Mouse (Mus musculus): Measurements from ENCODE around the gene Pole3. TPM values are rescaled to one million over a fixed set of nuclear protein-coding genes. Genes with fewer than 3 reads are reported as not detected.

Pole3 gene
- polyA plus RNA-seq, 1 experiment, result 44.8 TPM

DNA sequence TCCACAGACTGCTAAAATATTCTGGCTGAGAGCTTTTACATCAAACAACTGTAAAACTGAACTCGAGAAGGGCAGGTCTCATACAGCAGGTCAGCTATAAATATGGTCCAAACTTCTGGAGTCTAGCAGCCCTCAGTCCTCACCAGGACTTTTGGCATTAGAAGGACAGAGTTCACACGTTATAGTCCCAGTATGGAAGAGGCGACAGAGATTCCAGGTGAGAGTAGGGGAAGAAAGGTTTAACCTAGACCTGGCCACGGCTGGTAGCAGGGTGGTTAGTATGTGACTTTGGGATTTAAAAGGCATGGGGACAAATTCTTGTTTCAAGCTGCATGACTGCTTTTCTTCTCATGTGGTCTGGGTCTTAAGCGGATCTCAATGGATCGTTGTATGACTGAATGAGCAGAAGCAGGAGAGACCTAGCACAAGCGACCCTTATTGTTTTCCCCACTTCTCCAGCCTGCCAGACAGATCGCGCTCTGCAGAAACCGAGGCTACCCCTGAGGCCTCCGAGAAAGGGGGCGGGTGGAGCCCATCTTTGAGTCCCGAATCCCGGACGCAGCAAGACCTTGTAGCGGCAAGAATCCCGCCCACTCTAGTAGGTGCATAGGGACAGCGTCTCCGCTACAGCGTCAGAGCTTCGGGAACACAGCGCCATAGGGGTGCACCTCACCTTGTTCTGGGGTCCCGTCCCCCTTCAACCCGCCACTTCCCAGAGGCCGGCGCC lies 5.6 kb downstream of the Pole3 start:
- H3K36me3 ChIP-seq (ENCODE audit: control insufficient read depth, insufficient read depth, low read length), result no peaks in the 10 kb centered on the region
- no peaks in the 10 kb centered on the region for H3K27me3 ChIP-seq (ENCODE audit: control insufficient read depth, insufficient read depth, low read length)
- H3K4me3 ChIP-seq (ENCODE audit: control insufficient read depth, low read depth, low read length), result peak overlapping the region; percentile 91
- H3K27ac ChIP-seq (ENCODE audit: control insufficient read depth, insufficient read depth, low read depth, low read length), result peak overlapping the region; percentile 80
- peaks cover 7% of the 10 kb centered on the region for H3K4me1 ChIP-seq (ENCODE audit: control insufficient read depth, insufficient read depth, low read length)
- TF ChIP-seq CTCF (IDR thresholded peaks at IDR 0.05; ENCODE audit: control insufficient read depth, insufficient read depth, insufficient replicate concordance, low read depth, low read length), result no peak
- TF ChIP-seq POLR2A (IDR thresholded peaks at IDR 0.05; ENCODE audit: control insufficient read depth, low read depth, low read length), result no peak

DNA sequence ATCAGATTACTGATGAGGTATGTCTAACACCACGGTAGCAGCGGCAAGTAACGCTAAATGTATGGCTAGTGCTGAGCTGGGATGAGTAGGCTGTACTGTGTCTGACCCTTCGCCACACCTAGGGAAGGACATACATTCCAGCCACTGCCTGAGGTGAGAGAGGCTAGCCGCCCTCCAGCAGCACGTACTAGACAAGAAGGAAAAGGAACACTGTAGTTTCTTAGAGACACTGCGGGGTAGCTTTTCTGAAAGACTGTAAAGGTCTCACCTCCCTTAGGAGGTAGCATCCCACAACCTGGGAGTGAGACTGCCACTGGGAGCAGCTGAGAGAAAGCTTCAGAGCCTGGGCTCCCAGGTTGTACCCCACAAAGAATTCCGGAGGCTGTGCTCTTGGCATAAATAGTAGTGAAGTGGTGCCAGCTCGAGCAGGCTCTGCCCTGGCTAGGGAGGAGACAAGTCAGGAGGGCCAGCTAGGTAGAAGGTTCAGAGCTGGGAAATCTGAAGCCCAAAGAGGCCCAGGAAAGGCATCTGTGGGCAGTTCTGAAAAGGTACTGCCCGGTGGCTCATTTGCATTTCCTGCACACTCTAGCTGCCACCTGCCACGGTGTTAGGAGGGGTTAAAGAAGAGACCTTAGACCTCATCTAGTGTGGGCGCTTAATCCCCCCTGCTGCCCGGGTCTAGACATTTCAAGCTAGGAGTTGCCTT lies 6.3 kb downstream of the Pole3 start:
- Histone ChIP-seq H3K27ac (ENCODE audit: control insufficient read depth, insufficient read depth, low read depth, low read length) (peak overlapping the region; percentile 29), H3K4me3 (ENCODE audit: control insufficient read depth, low read depth, low read length) (peak overlapping the region; percentile 19), H3K4me1 (ENCODE audit: control insufficient read depth, insufficient read depth, low read length) (peaks cover 6% of the 10 kb centered on the region), H3K36me3 (ENCODE audit: control insufficient read depth, insufficient read depth, low read length) (no peaks in the 10 kb centered on the region), H3K27me3 (ENCODE audit: control insufficient read depth, insufficient read depth, low read length) (no peaks in the 10 kb centered on the region)
- TF ChIP-seq CTCF (IDR thresholded peaks at IDR 0.05; ENCODE audit: control insufficient read depth, insufficient read depth, insufficient replicate concordance, low read depth, low read length) (no peak), POLR2A (IDR thresholded peaks at IDR 0.05; ENCODE audit: control insufficient read depth, low read depth, low read length) (no peak)

DNA sequence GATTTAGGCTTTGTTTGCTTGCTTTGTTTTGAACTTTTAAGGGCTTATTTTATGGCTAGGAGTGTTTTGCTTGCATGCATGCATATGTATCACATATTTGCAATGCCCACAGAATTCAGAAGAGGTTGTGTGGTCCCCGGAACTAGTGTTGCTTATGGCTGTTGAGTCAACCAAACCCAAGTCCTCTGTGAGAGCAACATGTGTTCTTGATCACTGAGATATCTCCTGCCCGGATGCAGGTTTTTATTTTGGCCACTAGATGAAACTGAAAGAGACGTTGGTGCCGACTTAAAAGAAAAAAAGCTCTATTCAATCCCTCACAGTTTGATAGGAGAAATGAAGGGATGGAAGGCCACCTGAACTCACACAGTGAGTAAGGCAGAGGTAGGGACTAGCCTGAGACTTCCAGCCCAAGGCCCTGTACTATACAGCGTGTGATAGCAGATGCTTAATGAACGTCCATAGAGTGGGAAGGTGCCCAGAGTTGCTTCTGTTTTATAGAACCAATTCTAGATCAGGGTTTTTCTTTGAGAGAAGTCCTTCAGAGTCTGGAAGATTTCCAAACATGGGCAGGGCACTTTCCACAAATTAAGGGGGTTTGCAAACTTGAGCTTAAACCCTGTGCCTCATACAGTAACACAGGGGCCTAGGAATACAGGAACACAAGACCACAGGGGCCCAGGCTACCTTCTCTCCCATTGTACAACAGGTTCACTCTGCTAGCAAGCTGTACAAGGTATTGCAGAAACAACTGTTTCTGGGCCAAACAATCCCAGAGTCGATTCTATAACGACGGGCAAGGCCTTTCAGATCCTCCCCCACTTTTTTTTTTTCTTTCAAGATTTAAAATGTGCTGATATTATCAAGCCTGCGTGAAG lies 7.1 kb downstream of the Pole3 start:
- no peaks in the 10 kb centered on the region for H3K27me3 ChIP-seq (ENCODE audit: control insufficient read depth, insufficient read depth, low read length)
- H3K4me3 ChIP-seq (ENCODE audit: control insufficient read depth, low read depth, low read length), result no peak overlapping the region; the same call in 1 of the 2 replicates
- H3K36me3 ChIP-seq (ENCODE audit: control insufficient read depth, insufficient read depth, low read length), result no peaks in the 10 kb centered on the region
- no peak for TF ChIP-seq CTCF (IDR thresholded peaks at IDR 0.05; ENCODE audit: control insufficient read depth, insufficient read depth, insufficient replicate concordance, low read depth, low read length)
- TF ChIP-seq POLR2A (IDR thresholded peaks at IDR 0.05; ENCODE audit: control insufficient read depth, low read depth, low read length), result no peak
- peaks cover 6% of the 10 kb centered on the region for H3K4me1 ChIP-seq (ENCODE audit: control insufficient read depth, insufficient read depth, low read length)
- H3K27ac ChIP-seq (ENCODE audit: control insufficient read depth, insufficient read depth, low read depth, low read length), result peak overlapping the region; percentile 29

DNA sequence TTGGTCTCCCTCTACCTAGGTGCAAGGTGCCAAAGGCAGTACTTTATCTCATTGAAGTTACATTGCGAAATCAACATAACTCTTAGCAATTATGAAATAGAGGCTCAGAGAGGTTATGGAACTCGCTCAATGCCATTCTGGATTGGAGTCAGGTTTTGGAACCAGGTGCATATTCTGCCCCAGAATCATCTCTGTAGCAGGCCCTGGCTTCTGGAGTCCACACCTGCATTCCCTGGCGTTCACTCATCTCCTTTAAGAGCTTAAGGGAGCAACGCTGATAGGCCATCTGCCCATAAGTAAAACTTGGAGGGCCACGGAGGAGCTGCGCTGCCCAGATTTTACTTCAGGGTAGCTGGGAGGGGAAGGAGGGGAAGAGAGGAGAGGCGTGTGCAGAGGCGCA lies 7.8 kb downstream of the Pole3 start:
- no peaks in the 10 kb centered on the region for H3K27me3 ChIP-seq (ENCODE audit: control insufficient read depth, insufficient read depth, low read length)
- H3K27ac ChIP-seq (ENCODE audit: control insufficient read depth, insufficient read depth, low read depth, low read length), result no peak overlapping the region
- no peaks in the 10 kb centered on the region for H3K36me3 ChIP-seq (ENCODE audit: control insufficient read depth, insufficient read depth, low read length)
- no peak overlapping the region for H3K4me3 ChIP-seq (ENCODE audit: control insufficient read depth, low read depth, low read length)
- no peak for TF ChIP-seq CTCF (IDR thresholded peaks at IDR 0.05; ENCODE audit: control insufficient read depth, insufficient read depth, insufficient replicate concordance, low read depth, low read length)
- TF ChIP-seq POLR2A (IDR thresholded peaks at IDR 0.05; ENCODE audit: control insufficient read depth, low read depth, low read length), result no peak
- H3K4me1 ChIP-seq (ENCODE audit: control insufficient read depth, insufficient read depth, low read length), result peaks cover 6% of the 10 kb centered on the region

DNA sequence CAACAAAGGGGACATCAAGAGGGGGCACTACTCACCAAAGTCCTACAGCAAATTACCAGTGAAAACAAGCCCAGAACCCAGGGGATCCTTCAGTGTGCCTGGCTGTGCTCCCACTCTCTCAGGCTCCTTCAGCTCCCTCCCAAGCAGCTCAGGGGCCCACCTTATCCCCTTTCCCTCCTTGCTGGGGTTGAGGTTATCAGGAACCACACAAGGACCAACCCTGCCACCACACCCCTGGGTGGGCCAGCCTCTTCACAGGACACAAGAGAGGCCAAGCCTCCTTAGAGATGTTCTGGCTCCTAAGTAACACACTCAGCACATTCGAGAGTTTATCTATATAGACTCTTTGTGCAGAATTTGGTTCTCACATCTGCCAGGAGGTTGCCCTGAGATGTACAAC lies 8.3 kb downstream of the Pole3 start:
- Histone ChIP-seq H3K27me3 (ENCODE audit: control insufficient read depth, insufficient read depth, low read length) (no peaks in the 10 kb centered on the region), H3K36me3 (ENCODE audit: control insufficient read depth, insufficient read depth, low read length) (no peaks in the 10 kb centered on the region), H3K27ac (ENCODE audit: control insufficient read depth, insufficient read depth, low read depth, low read length) (peak overlapping the region; percentile 50; the same call in 1 of the 2 replicates), H3K4me3 (ENCODE audit: control insufficient read depth, low read depth, low read length) (no peak overlapping the region), H3K4me1 (ENCODE audit: control insufficient read depth, insufficient read depth, low read length) (peaks cover 6% of the 10 kb centered on the region)
- TF ChIP-seq CTCF (IDR thresholded peaks at IDR 0.05; ENCODE audit: control insufficient read depth, insufficient read depth, insufficient replicate concordance, low read depth, low read length) (no peak), POLR2A (IDR thresholded peaks at IDR 0.05; ENCODE audit: control insufficient read depth, low read depth, low read length) (no peak)

DNA sequence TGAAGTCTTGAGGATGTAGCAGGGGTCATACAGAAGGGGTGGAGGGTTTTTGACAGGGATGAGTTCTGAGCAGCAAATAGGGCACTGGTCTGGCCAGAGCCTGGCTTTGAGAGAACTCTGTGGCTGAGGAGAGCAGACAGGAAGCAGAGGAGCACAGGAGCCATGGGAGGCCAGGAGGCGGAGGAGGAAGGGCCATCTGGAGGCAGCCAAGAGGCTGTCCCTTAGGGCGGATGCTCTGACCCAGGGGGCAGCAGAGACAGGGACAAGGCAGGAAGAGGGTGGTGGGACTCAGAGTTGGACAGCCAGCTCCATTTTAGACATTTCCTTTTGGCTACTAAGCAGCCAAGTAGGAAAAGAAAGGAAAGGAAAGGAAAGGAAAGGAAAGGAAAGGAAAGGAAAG lies 8.8 kb downstream of the Pole3 start:
- H3K36me3 ChIP-seq (ENCODE audit: control insufficient read depth, insufficient read depth, low read length), result no peaks in the 10 kb centered on the region; the same call in 1 of the 2 replicates
- TF ChIP-seq CTCF (IDR thresholded peaks at IDR 0.05; ENCODE audit: control insufficient read depth, insufficient read depth, insufficient replicate concordance, low read depth, low read length), result no peak
- no peak for TF ChIP-seq POLR2A (IDR thresholded peaks at IDR 0.05; ENCODE audit: control insufficient read depth, low read depth, low read length)
- H3K4me1 ChIP-seq (ENCODE audit: control insufficient read depth, insufficient read depth, low read length), result peaks cover 6% of the 10 kb centered on the region
- peak overlapping the region; percentile 50; the same call in 1 of the 2 replicates for H3K27ac ChIP-seq (ENCODE audit: control insufficient read depth, insufficient read depth, low read depth, low read length)
- no peak overlapping the region for H3K4me3 ChIP-seq (ENCODE audit: control insufficient read depth, low read depth, low read length)
- H3K27me3 ChIP-seq (ENCODE audit: control insufficient read depth, insufficient read depth, low read length), result no peaks in the 10 kb centered on the region

All from testis, adult 2 months (tissue).